Mouse (Mus musculus) adrenal gland, adult 18-20 months (tissue): ENCODE measurements around the gene Vmn2r40. TPM values are rescaled to one million over a fixed set of nuclear protein-coding genes. Genes with fewer than 3 reads are reported as not detected.
"Not testable (repeated sequence)": the region's sequence is repeated elsewhere in the genome, so short reads cannot be mapped to it uniquely, and the experiment has no call there.

Source experiments
- DNase-seq, 2 experiments: peaks; one replicate each; pipeline ENCODE4 v3.0.0; 2021 to 2022; ENCODE audit warnings: low spot score in 2 of 2
- long read RNA-seq, 2 experiments: library from polyadenylated mRNA; stranded (forward); transcript quantifications; one replicate each; pipeline ENCODE4 v2.0.0; 2021
- total RNA-seq, 2 experiments: library from RNA; stranded (reverse); gene quantifications; 1 replicate in 1 of 2; 2 replicates in 1 of 2; pipeline ENCODE4 v1.2.3; 2021

Vmn2r40 gene
- not detected for total RNA-seq
- long read RNA-seq, experiment 1: 0 reads
- long read RNA-seq, experiment 2: 0 reads

- DNase-seq: not testable (repeated sequence)
Observed at GRCm38 (mm10) chr7:8931335-8931734, at the start of gene Vmn2r40. Gene Vmn2r40 (minus strand): TSS chr7:8931435.

Other genes with a start within 250 kb of the Vmn2r40 start
- not detected for gene Vmn2r39, start 99.4 kb upstream of the Vmn2r40 start, total RNA-seq
- gene Vmn2r38, start 166.4 kb upstream of the Vmn2r40 start, total RNA-seq: not detected